Comparison of ENCODE assay signal across 24 mouse cellular contexts in genomic region chr12:37259771-37260528, GRCm38 (mm10). TPM values are rescaled to one million over a fixed set of nuclear protein-coding genes. Genes with fewer than 3 reads are reported as not detected.
DNase-seq lines count a peak whose midpoint lies in the region; ATAC-seq and TF ChIP-seq lines count a peak whose summit lies in the region.
"Had no signal": no experiment of that assay in that cellular context is flagged by ENCODE, and none has a peak within 500 bp of the region (broad histone marks: within the 10 kb centered on the region; RNA-seq: fewer than 3 reads in every experiment).

No protein-coding gene starts in this region.

- TF ChIP-seq CTCF in kidney, adult 2 months (conservative IDR thresholded peaks at IDR 0.05; ENCODE audit: insufficient read depth, insufficient read length, low read depth, low read length) = no peak
- TF ChIP-seq CTCF in liver, adult 2 months (IDR thresholded peaks at IDR 0.05; ENCODE audit: low read depth, low read length) = no peak

- H3K9me3 ChIP-seq in kidney, embryonic 15.5 days (replicated peaks) = no peaks in the 10 kb centered on the region
- no peaks in the 10 kb centered on the region for H3K9me3 ChIP-seq in intestine, embryonic 15.5 days
- H3K9me3 ChIP-seq: forebrain, embryonic 10.5 days; forebrain, embryonic 13.5 days; hindbrain, embryonic 12.5 days had no signal

- no peak for TF ChIP-seq POLR2A in kidney, adult 2 months (IDR thresholded peaks at IDR 0.05; ENCODE audit: low read depth, low read length)
- no peak for TF ChIP-seq POLR2A in liver, adult 2 months (IDR thresholded peaks at IDR 0.05; ENCODE audit: extremely low read depth, insufficient read depth, low read length)

- no peak overlapping the region for H3K4me3 ChIP-seq in kidney, adult 2 months (ENCODE audit: insufficient read depth, low read depth, low read length)
- H3K4me3 ChIP-seq in kidney, embryonic 15.5 days (replicated peaks) = no peak overlapping the region
- no peak overlapping the region for H3K4me3 ChIP-seq in liver, adult 2 months (ENCODE audit: insufficient read depth, low read depth, low read length)
- H3K4me3 ChIP-seq in intestine, embryonic 15.5 days (replicated peaks) = no peak overlapping the region
- H3K4me3 ChIP-seq: forebrain, embryonic 10.5 days; forebrain, embryonic 13.5 days; gastrocnemius, adult 2 months; hindbrain, embryonic 12.5 days had no signal

- H3K4me1 ChIP-seq in kidney, adult 2 months (ENCODE audit: control insufficient read depth, insufficient read depth, low read length) = no peaks in the 10 kb centered on the region
- H3K4me1 ChIP-seq in kidney, embryonic 15.5 days = 0 out of 2 replicates have a peak, but pooled peaks cover 3% of the 10 kb centered on the region
- H3K4me1 ChIP-seq in liver, adult 2 months (ENCODE audit: control insufficient read depth, insufficient read depth, low read length) = peaks cover 11% of the 10 kb centered on the region
- H3K4me1 ChIP-seq in intestine, embryonic 15.5 days (replicated peaks) = no peaks in the 10 kb centered on the region
- H3K4me1 ChIP-seq: forebrain, embryonic 13.5 days; hindbrain, embryonic 12.5 days had no signal

- H3K36me3 ChIP-seq in kidney, adult 2 months (ENCODE audit: control insufficient read depth, insufficient read depth, low read length) = no peaks in the 10 kb centered on the region
- H3K36me3 ChIP-seq in kidney, embryonic 15.5 days = no peaks in the 10 kb centered on the region
- no peaks in the 10 kb centered on the region; the same call in 1 of the 2 replicates for H3K36me3 ChIP-seq in liver, adult 2 months (ENCODE audit: control insufficient read depth, insufficient read depth, low read length)
- no peaks in the 10 kb centered on the region for H3K36me3 ChIP-seq in intestine, embryonic 15.5 days
- H3K36me3 ChIP-seq: forebrain, embryonic 10.5 days; hindbrain, embryonic 12.5 days had no signal

- H3K79me2 ChIP-seq in liver, adult 2 months (ENCODE audit: control insufficient read depth, insufficient read depth, low read length) = no peaks in the 10 kb centered on the region; the same call in 1 of the 2 replicates

- H3K9ac ChIP-seq in kidney, embryonic 15.5 days = no peak overlapping the region
- no peak overlapping the region for H3K9ac ChIP-seq in liver, adult 2 months (ENCODE audit: low read depth, low read length)
- H3K9ac ChIP-seq in intestine, embryonic 15.5 days = no peak overlapping the region
- H3K9ac ChIP-seq: forebrain, embryonic 13.5 days; hindbrain, embryonic 12.5 days had no signal

- H3K4me2 ChIP-seq in kidney, embryonic 15.5 days = no peak overlapping the region
- H3K4me2 ChIP-seq in intestine, embryonic 15.5 days (replicated peaks) = no peak overlapping the region
- H3K4me2 ChIP-seq: forebrain, embryonic 13.5 days; heart, embryonic 11.5 days; hindbrain, embryonic 12.5 days had no signal

- ATAC-seq in kidney, embryonic 15.5 days (replicated peaks; ENCODE audit: low FRiP score) = peak; percentile 92
- ATAC-seq in intestine, embryonic 15.5 days = peak; percentile 87
- ATAC-seq: activated CD4-positive, CD25-positive, alpha-beta regulatory T cell, adult 4 months; forebrain, embryonic 13.5 days; forebrain, embryonic 16.5 days had no signal

- DNase-seq in kidney, adult 2 months = peak; percentile 13
- no peak for DNase-seq in kidney, adult 8-10 months
- no peak for DNase-seq in kidney, adult 11 months
- peak; percentile 75 for DNase-seq in liver, adult 2 months (ENCODE audit: extremely low read depth, low read depth, low spot score)
- no peak for DNase-seq in liver
- DNase-seq in frontal cortex, postnatal 10 days (ENCODE audit: low spot score in 2 of 2) = no peak
- DNase-seq: adrenal gland, adult 8-10 months; adrenal gland, postnatal 25 days; cerebellum, adult 11-12 months; cerebellum, adult 8-10 months; cerebellum, postnatal 10 days; cerebellum, postnatal 36 days; gastrocnemius, adult 2 months; gastrocnemius, postnatal 14 days; heart, adult 11 months had no signal

- no peaks in the 10 kb centered on the region for H3K27me3 ChIP-seq in kidney, adult 2 months (replicated peaks; ENCODE audit: control insufficient read depth, insufficient read depth, low read length)
- H3K27me3 ChIP-seq in kidney, embryonic 15.5 days = no peaks in the 10 kb centered on the region
- no peaks in the 10 kb centered on the region for H3K27me3 ChIP-seq in liver, adult 2 months (ENCODE audit: control insufficient read depth, insufficient read depth, low read length)
- H3K27me3 ChIP-seq in intestine, embryonic 15.5 days (replicated peaks) = no peaks in the 10 kb centered on the region
- H3K27me3 ChIP-seq: forebrain, embryonic 13.5 days; hindbrain, embryonic 12.5 days had no signal

- no peak overlapping the region for H3K27ac ChIP-seq in kidney, adult 2 months (ENCODE audit: insufficient read depth, low read depth, low read length)
- no peak overlapping the region; the same call in 1 of the 2 replicates for H3K27ac ChIP-seq in kidney, embryonic 15.5 days
- peak overlapping the region; percentile 44 for H3K27ac ChIP-seq in liver, adult 2 months (replicated peaks; ENCODE audit: insufficient read depth, low read depth, low read length)
- no peak overlapping the region for H3K27ac ChIP-seq in intestine, embryonic 15.5 days
- H3K27ac ChIP-seq: forebrain, embryonic 10.5 days; forebrain, embryonic 13.5 days; gastrocnemius, adult 2 months; hindbrain, embryonic 12.5 days had no signal

RNA-seq across cellular contexts. Expression of gene Agmo, which starts 18.5 kb away (rescaled TPM):
- polyA plus RNA-seq in kidney, adult 2 months (2012; rRNA removed) = 5.0 and 5.6 TPM in 2 replicates
- 0.35 and 0.37 TPM in 2 replicates for polyA plus RNA-seq in kidney, embryonic 15.5 days (2015; fragmentation: Nextera tagmentation; extraction: Ambion mirVana)
- 107 and 121 TPM in 2 replicates for total RNA-seq in liver, adult 2 months (2014; rRNA removed)
- 35.3 and 39.8 TPM in 2 replicates for polyA plus RNA-seq in liver, adult 2 months (2012; rRNA removed)
- polyA plus RNA-seq in intestine, embryonic 15.5 days (2015; fragmentation: Nextera tagmentation; extraction: Ambion mirVana) = 2.2 and 3.1 TPM in 2 replicates
- total RNA-seq: ES-E14 had no signal

Comparison
In these comparisons a context has a peak if more than half of its experiments do, and no peak if none do; other contexts are left out.
1. DNase-seq: peak in kidney, adult 2 months (single experiment) and liver, adult 2 months (single experiment); none in kidney, adult 8-10 months (0 of 2), kidney, adult 11 months (single experiment), liver (single experiment) and frontal cortex, postnatal 10 days (0 of 2).